Mouse (Mus musculus) activated CD4-positive, CD25-positive, alpha-beta regulatory T cell, adult 9 weeks (primary cell): Measurements from ENCODE around the gene Mettl3. TPM values are rescaled to one million over a fixed set of nuclear protein-coding genes. Genes with fewer than 3 reads are reported as not detected.

Experiments
- polyA plus RNA-seq: library from polyadenylated mRNA; unstranded; fragments of 100-300 nt; shearing (Covaris generic); gene quantifications from one replicate; pipeline ENCODE4 v1.2.1, GENCODE M21; 2017

Gene Mettl3
- 72.0 TPM for polyA plus RNA-seq

DNA sequence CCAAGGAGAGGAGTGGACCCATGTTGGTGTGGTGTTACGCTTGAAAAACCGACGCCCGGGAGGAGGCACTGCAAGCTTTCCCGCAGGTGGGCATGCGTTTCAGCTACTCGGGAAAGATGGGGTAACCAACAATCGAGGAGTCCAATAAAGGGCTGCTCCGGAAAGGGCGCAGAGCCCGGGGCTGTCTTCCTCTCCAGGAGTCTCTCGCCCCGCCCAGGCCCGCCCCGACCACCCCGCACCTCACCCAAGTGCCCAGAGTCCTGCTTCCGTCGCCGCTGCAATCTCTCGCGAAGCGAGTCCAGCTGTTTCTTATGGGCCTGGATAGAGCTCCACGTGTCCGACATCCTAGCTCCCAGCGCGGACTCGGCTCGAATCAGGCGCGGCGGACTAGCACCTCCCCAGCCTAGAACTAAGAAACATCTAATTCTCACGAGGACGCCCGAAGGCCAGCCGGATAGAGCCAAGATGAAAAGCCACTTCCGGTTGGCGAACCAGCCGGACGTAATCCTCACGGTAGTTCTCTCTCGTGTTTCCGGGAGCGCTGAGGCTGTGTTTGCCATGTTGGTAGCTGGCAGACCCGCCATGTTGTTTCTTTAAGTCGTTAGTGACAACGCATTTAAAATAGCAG is at the start of gene Mettl3:
Gene Mettl3 (minus strand): TSS at position 485 of the 628 bp plus-strand sequence.

GRCm38 (mm10) chr14:52327910-52328812 is 23.2 kb upstream of the Mettl3 start, which contains the start of gene Sall2:
Gene Sall2, minus strand, starts transcription at chr14:52328762.

DNA sequence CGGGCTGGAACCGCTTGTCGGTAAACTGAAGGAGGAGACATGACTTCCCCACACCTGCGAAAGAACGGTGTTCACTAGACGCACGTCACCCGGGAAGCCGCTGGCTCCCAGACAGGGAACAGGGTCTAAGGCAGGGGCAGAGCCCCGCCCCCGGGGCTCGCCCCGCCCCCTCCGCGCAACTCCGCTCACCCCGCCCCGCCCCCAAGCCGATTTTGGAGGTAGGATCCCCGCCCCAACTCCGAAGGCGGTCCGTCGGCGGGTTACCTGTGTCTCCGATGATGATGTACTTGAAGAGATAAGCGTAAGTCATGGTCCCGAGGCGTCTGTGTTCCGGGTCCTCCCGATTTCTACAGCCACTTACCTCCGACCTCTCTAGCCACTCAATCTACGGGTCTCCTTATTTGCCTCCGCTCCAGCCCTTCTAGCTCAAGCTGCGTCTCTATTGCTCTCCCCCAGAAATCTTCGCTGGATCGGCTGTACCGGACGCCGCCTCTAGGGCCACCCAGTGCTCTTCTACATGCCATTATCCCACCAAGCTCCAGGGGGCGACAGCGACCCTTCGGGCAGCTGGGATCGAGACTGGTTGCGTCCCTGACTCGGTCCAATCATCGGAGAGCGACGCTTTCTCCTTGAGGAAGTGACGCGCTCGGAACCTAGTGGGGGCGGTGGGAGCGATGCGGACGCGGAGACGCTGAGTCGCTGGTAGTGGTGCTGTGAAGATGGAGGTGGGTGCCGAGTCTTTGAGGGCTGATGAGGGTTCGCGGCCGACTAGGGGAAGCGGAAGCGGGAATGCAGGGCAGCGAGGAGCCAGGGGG is 25.8 kb downstream of the Mettl3 start, which contains the start of the genes Tox4 and Rab2b:
Gene Tox4 (plus strand): TSS at position 215 of the 815 bp plus-strand sequence.
Gene Rab2b (minus strand): TSS at position 614 of the 815 bp plus-strand sequence.

GRCm38 (mm10) chr14:52257484-52258213 is 47.3 kb downstream of the Mettl3 start, which contains the start of gene Chd8:
Gene Chd8, minus strand, starts transcription at chr14:52257780.

Other genes with a start within 250 kb of the Mettl3 start
- gene Hnrnpc, start 201.1 kb downstream of the Mettl3 start, polyA plus RNA-seq: 631 TPM
- 6.1 TPM for gene Rpgrip1, start 194.4 kb downstream of the Mettl3 start, polyA plus RNA-seq
- 30.1 TPM for gene Supt16, start 107.7 kb downstream of the Mettl3 start, polyA plus RNA-seq
- gene Chd8, start 47.3 kb downstream of the Mettl3 start, polyA plus RNA-seq: 51.7 TPM
- gene Tox4, start 26.0 kb downstream of the Mettl3 start, polyA plus RNA-seq: 107 TPM
- gene Rab2b, start 25.6 kb downstream of the Mettl3 start, polyA plus RNA-seq: 22.2 TPM
- gene Sall2, start 23.6 kb upstream of the Mettl3 start, polyA plus RNA-seq: 3.9 TPM
- not detected for gene Olfr1513, start 51.3 kb upstream of the Mettl3 start, polyA plus RNA-seq
- not detected for gene Olfr1512, start 74.0 kb upstream of the Mettl3 start, polyA plus RNA-seq
- gene Olfr1511, start 92.3 kb upstream of the Mettl3 start, polyA plus RNA-seq: not detected
- not detected for gene Olfr1510, start 109.2 kb upstream of the Mettl3 start, polyA plus RNA-seq
- gene Olfr1509, start 137.9 kb upstream of the Mettl3 start, polyA plus RNA-seq: not detected
- not detected for gene Olfr1508, start 162.4 kb upstream of the Mettl3 start, polyA plus RNA-seq
- not detected for gene Olfr1507, start 190.6 kb upstream of the Mettl3 start, polyA plus RNA-seq